Mouse (Mus musculus) embryonic fibroblast, embryonic 13.5 days (primary cell): ENCODE measurements around the gene Eif3m.

Source experiments
- CTCF ChIP-seq: IDR thresholded peaks from 2 replicates; pipeline ENCODE4 v1.5.1; 2011; ENCODE audit warnings: mild to moderate bottlenecking, control low read depth, low read length, moderate library complexity, borderline replicate concordance; ENCODE audit not compliant: insufficient read depth
- POLR2A ChIP-seq: IDR thresholded peaks from 2 replicates; pipeline ENCODE4 v1.6.1; 2011; ENCODE audit warnings: low read depth, mild to moderate bottlenecking, control low read depth, low read length, moderate library complexity

- TF ChIP-seq CTCF (no peak), POLR2A (no peak)
Observed at GRCm38 (mm10) chr2:104985796-104986195, 31.1 kb downstream of the Eif3m start.
